Mouse (Mus musculus) kidney, adult 2 months (tissue): Measurements from ENCODE around the gene S1pr5.
"Not testable (repeated sequence)": the region's sequence is repeated elsewhere in the genome, so short reads cannot be mapped to it uniquely, and the experiment has no call there.

Source experiments
- CTCF ChIP-seq: fragments of 200-500 bp; conservative IDR thresholded peaks from 2 replicates; pipeline ENCODE4 v1.5.1; 2011; ENCODE audit warnings: low read depth, mild to moderate bottlenecking, control low read depth, low read length, moderate library complexity, mixed read lengths; ENCODE audit not compliant: insufficient read depth, insufficient read length
- POLR2A ChIP-seq: fragments of 200-500 bp; IDR thresholded peaks from one replicate; pipeline ENCODE4 v1.6.1; 2011; ENCODE audit warnings: low read depth, low read length, control low read depth

DNA sequence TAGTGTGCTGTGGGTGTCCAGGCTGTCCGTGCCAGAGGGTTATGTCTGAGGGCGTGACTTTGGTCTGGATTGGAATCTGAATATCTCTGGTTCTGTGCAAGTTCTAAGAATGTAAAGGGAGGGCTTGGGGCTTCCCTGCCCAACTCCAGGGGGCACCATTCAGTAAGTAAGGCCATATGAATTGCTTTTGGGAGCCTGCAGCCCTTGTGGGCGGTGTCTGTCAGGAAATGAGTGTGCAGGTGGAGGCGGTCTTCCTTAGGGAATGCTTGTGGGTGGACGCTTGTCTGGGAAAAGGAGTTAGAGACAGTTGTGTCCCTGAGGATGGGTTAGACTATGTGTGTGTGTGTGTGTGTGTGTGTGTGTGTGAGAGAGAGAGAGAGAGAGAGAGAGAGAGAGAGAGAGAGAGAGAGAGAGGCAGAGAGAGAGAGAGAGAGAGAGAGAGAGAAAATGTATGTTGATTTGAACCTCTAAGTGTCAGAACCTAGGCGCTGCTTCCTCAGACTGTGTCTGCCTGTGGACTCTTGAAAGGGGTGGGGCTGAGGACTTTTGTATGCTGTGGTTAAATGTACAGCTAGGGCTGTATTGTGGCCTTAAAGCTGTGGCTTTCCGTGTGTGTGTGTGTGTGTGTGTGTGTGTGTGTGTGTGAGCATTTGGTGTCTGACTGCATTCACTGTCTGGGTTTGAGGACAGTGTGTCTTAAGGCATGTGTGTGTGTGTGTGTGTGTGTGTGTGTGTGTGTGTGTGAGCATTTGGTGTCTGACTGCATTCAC is 52.3 kb downstream of the S1pr5 start:
- TF ChIP-seq CTCF, POLR2A: not testable (repeated sequence)
